Mouse (Mus musculus): Measurements from ENCODE around the gene AC124108.1. TPM values are rescaled to one million over a fixed set of nuclear protein-coding genes. Genes with fewer than 3 reads are reported as not detected.

The AC124108.1 gene
- polyA plus RNA-seq, 1 experiment, result not detected

- no peaks in the 10 kb centered on the region for H3K9me3 ChIP-seq (ENCODE audit: control insufficient read depth, low read length)
Observed at GRCm38 (mm10) chr1:132150817-132151601, 40.2 kb upstream of the AC124108.1 start.

GRCm38 (mm10) chr1:132151908-132152307 is 39.3 kb upstream of the AC124108.1 start:
- no peak overlapping the region for H3K4me3 ChIP-seq (replicated peaks)
- no peak for TF ChIP-seq GATA1 (IDR thresholded peaks at IDR 0.05; ENCODE audit: low read length)
- TF ChIP-seq TAL1 (IDR thresholded peaks at IDR 0.05; ENCODE audit: low read length), result no peak
- H3K27me3 ChIP-seq (ENCODE audit: control insufficient read depth), result no peaks in the 10 kb centered on the region
- H3K9me3 ChIP-seq (ENCODE audit: control insufficient read depth, low read length), result no peaks in the 10 kb centered on the region
- H3K36me3 ChIP-seq (ENCODE audit: control insufficient read depth), result no peaks in the 10 kb centered on the region
- H3K4me1 ChIP-seq (ENCODE audit: control insufficient read depth), result no peaks in the 10 kb centered on the region

More at GRCm38 (mm10) chr1:132150817-132151601, 40.2 kb upstream of the AC124108.1 start:
- TF ChIP-seq GATA1 (IDR thresholded peaks at IDR 0.05; ENCODE audit: low read length) (no peak), TAL1 (IDR thresholded peaks at IDR 0.05; ENCODE audit: low read length) (no peak)
- Histone ChIP-seq H3K4me1 (ENCODE audit: control insufficient read depth) (no peaks in the 10 kb centered on the region), H3K27me3 (ENCODE audit: control insufficient read depth) (no peaks in the 10 kb centered on the region), H3K36me3 (ENCODE audit: control insufficient read depth) (no peaks in the 10 kb centered on the region), H3K4me3 (replicated peaks) (no peak overlapping the region)

DNA sequence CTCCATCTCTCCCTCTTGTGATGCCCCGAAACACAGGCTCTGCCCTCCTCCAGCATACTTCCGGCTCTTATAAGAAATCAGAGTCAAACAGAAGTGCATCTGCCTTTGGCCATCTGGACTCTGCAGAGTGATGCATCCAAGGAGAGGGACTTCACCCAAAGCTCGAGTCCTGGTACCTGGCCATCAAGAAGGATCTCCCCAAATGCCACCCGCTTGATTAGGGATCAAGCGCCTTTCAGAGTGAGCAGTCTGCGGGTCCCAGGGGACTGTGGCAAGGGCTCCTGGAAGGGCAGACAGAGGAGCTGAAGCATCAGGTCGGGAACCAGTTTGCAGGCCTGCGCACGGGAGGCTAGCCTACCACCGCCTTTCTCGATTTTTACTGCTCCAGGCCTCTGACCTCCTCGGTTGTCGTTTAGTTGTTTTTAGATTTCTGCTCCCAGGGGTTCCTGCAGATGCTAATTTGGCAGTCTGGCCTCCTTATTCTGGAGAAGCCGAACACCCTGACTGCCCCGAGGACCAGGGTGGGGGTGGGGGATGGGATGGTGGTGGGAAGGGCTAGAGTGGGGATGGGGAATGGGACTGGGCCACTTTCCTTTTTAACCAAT is 38.1 kb upstream of the AC124108.1 start:
- no peak overlapping the region for H3K4me3 ChIP-seq (replicated peaks)
- H3K27me3 ChIP-seq (ENCODE audit: control insufficient read depth), result peaks cover 6% of the 10 kb centered on the region
- no peaks in the 10 kb centered on the region; the same call in 1 of the 2 replicates for H3K4me1 ChIP-seq (ENCODE audit: control insufficient read depth)
- TF ChIP-seq GATA1 (IDR thresholded peaks at IDR 0.05; ENCODE audit: low read length) (no peak), TAL1 (IDR thresholded peaks at IDR 0.05; ENCODE audit: low read length) (no peak)
- H3K9me3 ChIP-seq (ENCODE audit: control insufficient read depth, low read length), result no peaks in the 10 kb centered on the region
- no peaks in the 10 kb centered on the region for H3K36me3 ChIP-seq (ENCODE audit: control insufficient read depth)

DNA sequence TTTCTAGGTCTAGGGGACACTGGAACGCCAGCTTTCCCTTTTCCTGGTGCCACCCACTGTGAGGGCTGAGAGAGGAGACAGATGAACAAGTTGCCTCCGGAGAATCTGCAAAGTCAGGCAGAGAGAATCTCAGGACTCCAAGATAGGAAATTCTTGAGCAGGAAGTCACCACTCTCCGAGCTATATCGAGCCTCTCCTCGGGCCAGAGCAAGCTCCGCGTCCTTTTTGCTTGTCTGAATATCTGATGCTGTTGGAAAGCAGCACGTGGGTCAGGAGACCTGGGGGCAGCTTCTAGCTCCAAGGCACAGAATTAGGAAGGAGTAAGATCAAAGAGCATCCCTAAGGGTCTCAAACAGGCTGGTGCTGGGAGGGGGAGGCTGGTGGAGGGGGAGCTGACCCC is 37.6 kb upstream of the AC124108.1 start:
- Histone ChIP-seq H3K27me3 (ENCODE audit: control insufficient read depth) (peaks cover 10% of the 10 kb centered on the region), H3K9me3 (ENCODE audit: control insufficient read depth, low read length) (no peaks in the 10 kb centered on the region), H3K4me1 (ENCODE audit: control insufficient read depth) (no peaks in the 10 kb centered on the region; the same call in 1 of the 2 replicates), H3K4me3 (replicated peaks) (no peak overlapping the region), H3K36me3 (ENCODE audit: control insufficient read depth) (no peaks in the 10 kb centered on the region)
- TF ChIP-seq GATA1 (IDR thresholded peaks at IDR 0.05; ENCODE audit: low read length) (no peak), TAL1 (IDR thresholded peaks at IDR 0.05; ENCODE audit: low read length) (no peak)

DNA sequence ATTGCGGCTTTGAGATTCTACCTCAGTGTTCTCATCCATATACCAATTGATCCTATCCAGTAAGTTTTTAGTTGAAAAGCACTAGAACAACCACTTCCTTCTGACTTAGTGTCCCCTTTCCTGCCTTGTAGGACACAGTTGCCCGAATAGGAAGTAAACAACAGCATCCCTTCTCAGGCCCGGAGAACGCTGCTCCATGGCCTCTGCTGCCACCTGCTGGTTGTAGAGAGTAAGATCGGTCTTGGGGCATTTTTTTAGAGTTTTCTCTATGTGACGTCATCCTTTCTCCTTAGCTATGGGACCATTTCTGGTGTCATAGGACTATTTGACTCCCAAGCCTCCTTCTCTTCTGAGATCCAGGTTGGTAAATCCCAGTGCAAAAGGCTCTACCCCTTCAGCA is 35.5 kb upstream of the AC124108.1 start:
- H3K4me1 ChIP-seq (ENCODE audit: control insufficient read depth), result no peaks in the 10 kb centered on the region; the same call in 1 of the 2 replicates
- H3K27me3 ChIP-seq (ENCODE audit: control insufficient read depth), result peaks cover 22% of the 10 kb centered on the region
- H3K9me3 ChIP-seq (ENCODE audit: control insufficient read depth, low read length), result no peaks in the 10 kb centered on the region
- TF ChIP-seq GATA1 (IDR thresholded peaks at IDR 0.05; ENCODE audit: low read length) (no peak), TAL1 (IDR thresholded peaks at IDR 0.05; ENCODE audit: low read length) (no peak)
- no peaks in the 10 kb centered on the region for H3K36me3 ChIP-seq (ENCODE audit: control insufficient read depth)
- no peak overlapping the region for H3K4me3 ChIP-seq (replicated peaks)

DNA sequence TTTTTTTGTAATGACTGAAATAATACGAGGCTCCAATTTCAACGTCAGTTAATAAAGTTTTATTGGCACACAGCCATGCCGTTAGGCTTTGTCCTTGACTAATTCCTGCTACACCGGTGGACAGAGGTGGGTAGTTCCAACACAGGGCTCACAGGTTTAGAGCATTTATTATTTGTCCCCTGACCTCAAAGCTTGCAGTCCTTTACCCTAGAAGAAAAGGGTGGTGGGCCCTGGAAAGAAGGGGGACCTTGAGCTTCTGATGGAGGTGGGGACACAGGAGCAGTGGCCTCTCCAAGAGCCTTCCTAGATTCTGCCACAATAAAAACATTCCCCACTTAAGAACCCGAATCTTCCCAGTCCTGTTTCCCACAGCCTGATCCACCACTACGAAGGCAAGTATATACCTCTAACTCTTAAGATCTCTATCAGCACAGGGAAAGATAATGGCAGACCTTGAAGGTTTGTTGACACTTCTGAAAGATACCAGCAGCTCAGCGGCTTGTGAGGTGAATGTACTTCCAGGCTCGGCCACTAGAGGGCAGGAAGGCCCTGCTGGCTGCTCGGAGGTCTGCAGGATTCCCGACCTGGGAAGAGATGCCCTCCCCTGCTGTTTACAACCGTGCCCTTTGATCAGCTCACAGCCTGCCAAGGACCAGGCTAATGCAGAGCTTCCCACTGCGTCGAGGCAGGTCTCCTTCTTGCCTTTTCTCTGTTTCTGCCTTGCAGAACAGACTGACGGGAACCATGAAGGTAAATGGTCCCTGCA is 34.1 kb upstream of the AC124108.1 start:
- Histone ChIP-seq H3K9me3 (ENCODE audit: control insufficient read depth, low read length) (no peaks in the 10 kb centered on the region), H3K4me3 (replicated peaks) (no peak overlapping the region), H3K4me1 (ENCODE audit: control insufficient read depth) (no peaks in the 10 kb centered on the region; the same call in 1 of the 2 replicates), H3K36me3 (ENCODE audit: control insufficient read depth) (no peaks in the 10 kb centered on the region), H3K27me3 (ENCODE audit: control insufficient read depth) (peaks cover 22% of the 10 kb centered on the region)
- TF ChIP-seq GATA1 (IDR thresholded peaks at IDR 0.05; ENCODE audit: low read length), result no peak
- no peak for TF ChIP-seq TAL1 (IDR thresholded peaks at IDR 0.05; ENCODE audit: low read length)

- Histone ChIP-seq H3K27me3 (ENCODE audit: control insufficient read depth) (peaks cover 22% of the 10 kb centered on the region), H3K9me3 (ENCODE audit: control insufficient read depth, low read length) (no peaks in the 10 kb centered on the region), H3K4me3 (replicated peaks) (no peak overlapping the region), H3K36me3 (ENCODE audit: control insufficient read depth) (no peaks in the 10 kb centered on the region), H3K4me1 (ENCODE audit: control insufficient read depth) (no peaks in the 10 kb centered on the region; the same call in 1 of the 2 replicates)
- TF ChIP-seq GATA1 (IDR thresholded peaks at IDR 0.05; ENCODE audit: low read length) (no peak), TAL1 (IDR thresholded peaks at IDR 0.05; ENCODE audit: low read length) (no peak)
Observed at GRCm38 (mm10) chr1:132157808-132158207, 33.4 kb upstream of the AC124108.1 start.

DNA sequence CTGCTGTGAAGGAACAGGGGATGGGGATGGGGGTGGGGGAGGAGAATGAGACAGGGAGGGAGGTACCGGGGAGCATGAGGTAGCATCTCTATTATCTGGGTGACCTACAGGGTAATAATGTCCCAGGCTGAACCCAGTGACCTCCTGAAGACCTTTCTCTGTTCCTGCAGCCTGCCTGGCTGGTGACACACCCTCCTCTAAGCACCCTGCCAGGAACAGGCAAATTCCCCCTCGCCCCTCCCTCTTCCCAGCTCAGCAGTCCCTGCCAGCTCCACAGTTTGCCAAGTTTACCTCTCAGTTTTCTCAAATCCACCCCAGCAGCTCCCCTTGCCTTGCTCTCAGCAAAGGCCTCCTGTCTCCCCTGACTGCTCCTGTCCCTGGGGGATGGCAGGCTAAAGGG is 32.5 kb upstream of the AC124108.1 start:
- TF ChIP-seq TAL1 (IDR thresholded peaks at IDR 0.05; ENCODE audit: low read length) (no peak), GATA1 (IDR thresholded peaks at IDR 0.05; ENCODE audit: low read length) (no peak)
- Histone ChIP-seq H3K4me1 (ENCODE audit: control insufficient read depth) (no peaks in the 10 kb centered on the region; the same call in 1 of the 2 replicates), H3K9me3 (ENCODE audit: control insufficient read depth, low read length) (no peaks in the 10 kb centered on the region), H3K36me3 (ENCODE audit: control insufficient read depth) (no peaks in the 10 kb centered on the region), H3K4me3 (replicated peaks) (no peak overlapping the region), H3K27me3 (ENCODE audit: control insufficient read depth) (peaks cover 22% of the 10 kb centered on the region)

DNA sequence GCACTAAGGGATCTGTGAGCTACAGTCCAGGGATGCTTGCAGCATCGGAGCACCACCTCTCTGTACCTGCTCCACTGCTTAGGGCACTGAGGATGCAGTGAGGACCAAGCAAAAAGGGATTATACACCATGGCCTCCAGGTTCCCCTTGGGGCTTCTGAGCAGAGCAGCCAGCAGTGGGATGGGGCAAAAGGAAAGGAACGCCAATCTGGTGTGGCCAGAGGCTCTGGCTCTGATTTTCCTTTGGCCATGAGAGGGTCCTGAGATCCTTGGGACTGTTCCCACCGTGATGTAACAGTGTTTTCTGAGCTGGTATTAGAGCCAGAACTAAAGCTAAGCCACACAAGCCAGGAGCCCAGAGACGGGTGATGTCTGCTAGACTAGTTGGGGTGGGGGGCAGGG is 31.6 kb upstream of the AC124108.1 start:
- Histone ChIP-seq H3K27me3 (ENCODE audit: control insufficient read depth) (peaks cover 27% of the 10 kb centered on the region), H3K4me3 (replicated peaks) (no peak overlapping the region), H3K9me3 (ENCODE audit: control insufficient read depth, low read length) (no peaks in the 10 kb centered on the region), H3K4me1 (ENCODE audit: control insufficient read depth) (no peaks in the 10 kb centered on the region; the same call in 1 of the 2 replicates), H3K36me3 (ENCODE audit: control insufficient read depth) (no peaks in the 10 kb centered on the region)
- no peak for TF ChIP-seq GATA1 (IDR thresholded peaks at IDR 0.05; ENCODE audit: low read length)
- TF ChIP-seq TAL1 (IDR thresholded peaks at IDR 0.05; ENCODE audit: low read length), result no peak; the same call in 2 of the 3 replicates
